Mouse (Mus musculus): ENCODE results near the gene Trim71. TPM values are rescaled to one million over a fixed set of nuclear protein-coding genes. Genes with fewer than 3 reads are reported as not detected.

The Trim71 gene
- total and polyA plus RNA-seq, 2 experiments from 2014 or later, result 0.13 to 0.19 TPM

GRCm38 (mm10) chr9:114562919-114563751, 1.0 kb downstream of the Trim71 start:
- no peak overlapping the region for H3K27ac ChIP-seq (ENCODE audit: low read depth, low read length)
- H3K36me3 ChIP-seq (ENCODE audit: insufficient read depth), result no peaks in the 10 kb centered on the region
- peaks cover 49% of the 10 kb centered on the region for H3K27me3 ChIP-seq (ENCODE audit: insufficient read depth, low read length)
- peak; percentile 69 for DNase-seq
- 2% methylated on average over 104 of the region's 122 CpGs for WGBS
- 0 out of 2 replicates have a peak, but pooled peaks cover 2% of the 10 kb centered on the region for H3K4me1 ChIP-seq (ENCODE audit: insufficient read depth)
- peak overlapping the region; percentile 53 for H3K4me3 ChIP-seq (ENCODE audit: low read depth, low read length)
- H3K9ac ChIP-seq, result peak overlapping the region; percentile 57
- TF ChIP-seq CTCF (IDR thresholded peaks at IDR 0.05; ENCODE audit: low read depth), result no peak
- no peaks in the 10 kb centered on the region for H3K9me3 ChIP-seq (ENCODE audit: low read length)
- ATAC-seq, result peak; percentile 86
- peak overlapping the region; percentile 77 for H3K4me2 ChIP-seq (ENCODE audit: low read depth)

DNA sequence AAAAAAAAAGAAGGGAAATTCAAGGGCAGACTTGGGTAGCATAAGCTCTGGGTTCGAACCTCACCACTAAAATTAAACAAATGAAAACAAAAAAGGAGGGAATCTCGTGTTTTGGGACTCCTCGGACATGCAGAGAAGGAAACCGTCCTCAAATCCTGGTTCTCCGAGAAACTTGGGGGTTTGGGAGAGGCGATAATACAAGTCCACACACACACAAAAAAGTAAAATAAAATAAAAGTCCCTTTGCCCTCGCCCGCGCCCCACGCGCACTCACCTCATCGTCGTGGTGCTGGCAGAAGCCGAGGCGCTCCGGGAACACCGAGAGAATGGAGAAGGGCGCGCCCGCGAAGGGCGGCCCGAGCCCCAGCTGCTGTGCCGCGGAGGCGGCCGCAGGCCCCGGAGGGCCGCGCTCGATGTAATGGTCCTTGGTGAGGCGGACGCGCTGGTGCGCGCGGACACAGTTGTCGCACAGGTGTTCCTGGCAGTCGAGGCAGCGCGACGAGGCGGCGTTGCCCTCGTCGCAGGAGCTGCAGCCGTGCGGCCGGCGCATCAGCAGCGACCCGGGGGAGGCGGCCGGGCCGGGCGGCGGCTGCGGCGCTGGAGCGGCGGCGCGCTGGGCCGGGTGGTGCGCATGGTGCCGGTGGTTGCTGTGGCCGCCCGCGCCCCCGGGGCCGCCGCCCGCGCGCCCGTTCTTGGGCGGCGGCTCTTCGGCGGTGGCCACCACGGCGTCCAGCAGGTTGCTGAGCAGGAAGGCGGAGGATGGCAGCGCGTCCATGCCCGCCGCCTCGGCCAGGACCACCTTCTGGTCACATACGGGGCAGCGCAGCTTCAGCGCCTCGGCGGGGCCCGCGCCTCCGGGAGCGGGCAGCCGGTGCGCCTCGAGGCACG, 1.9 kb downstream of the Trim71 start:
- H3K4me2 ChIP-seq (ENCODE audit: low read depth), result peak overlapping the region; percentile 77
- no peaks in the 10 kb centered on the region for H3K36me3 ChIP-seq (ENCODE audit: insufficient read depth)
- H3K9ac ChIP-seq, result no peak overlapping the region
- ATAC-seq (no peak), DNase-seq (no peak)
- H3K9me3 ChIP-seq (ENCODE audit: low read length), result no peaks in the 10 kb centered on the region
- peaks cover 49% of the 10 kb centered on the region for H3K27me3 ChIP-seq (ENCODE audit: insufficient read depth, low read length)
- 0 out of 2 replicates have a peak, but pooled peaks cover 2% of the 10 kb centered on the region for H3K4me1 ChIP-seq (ENCODE audit: insufficient read depth)
- WGBS, result under 1% methylated on average over 81 of the region's 101 CpGs
- no peak for TF ChIP-seq CTCF (IDR thresholded peaks at IDR 0.05; ENCODE audit: low read depth)
- H3K27ac ChIP-seq (ENCODE audit: low read depth, low read length), result no peak overlapping the region
- H3K4me3 ChIP-seq (ENCODE audit: low read depth, low read length), result peak overlapping the region; percentile 53

DNA sequence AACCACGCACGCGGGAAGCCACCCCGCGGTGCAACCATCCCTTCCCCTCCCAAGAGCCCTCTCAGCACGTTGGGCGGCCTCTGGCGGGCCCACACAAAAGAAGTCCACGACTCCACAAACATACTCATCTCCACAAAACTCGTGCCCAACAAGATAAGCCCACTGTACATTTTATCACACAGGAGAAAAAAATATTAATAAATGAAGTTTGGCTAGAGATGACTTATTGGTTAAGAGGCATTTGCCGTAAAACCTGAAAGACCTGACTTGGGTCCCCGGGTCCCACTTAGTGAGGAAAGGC, 2.5 kb downstream of the Trim71 start:
- WGBS, result 2% methylated on average over 12 of the region's 12 CpGs

GRCm38 (mm10) chr9:114560771-114561670, 3.1 kb downstream of the Trim71 start:
- no peak overlapping the region for H3K9ac ChIP-seq
- H3K36me3 ChIP-seq (ENCODE audit: insufficient read depth), result no peaks in the 10 kb centered on the region
- no peak overlapping the region for H3K4me2 ChIP-seq (ENCODE audit: low read depth)
- H3K4me3 ChIP-seq (ENCODE audit: low read depth, low read length), result no peak overlapping the region
- H3K27me3 ChIP-seq (ENCODE audit: insufficient read depth, low read length), result peaks cover 54% of the 10 kb centered on the region
- H3K27ac ChIP-seq (ENCODE audit: low read depth, low read length), result no peak overlapping the region
- ATAC-seq (no peak), DNase-seq (no peak)
- TF ChIP-seq CTCF (IDR thresholded peaks at IDR 0.05; ENCODE audit: low read depth), result no peak
- 2% methylated on average over 36 of the region's 36 CpGs for WGBS
- 0 out of 2 replicates have a peak, but pooled peaks cover 2% of the 10 kb centered on the region for H3K4me1 ChIP-seq (ENCODE audit: insufficient read depth)
- no peaks in the 10 kb centered on the region for H3K9me3 ChIP-seq (ENCODE audit: low read length)

More for the DNA sequence above, 2.5 kb downstream of the Trim71 start:
- DNase-seq (no peak), ATAC-seq (no peak)
- no peak overlapping the region for H3K4me2 ChIP-seq (ENCODE audit: low read depth)
- no peak overlapping the region for H3K9ac ChIP-seq
- H3K4me1 ChIP-seq (ENCODE audit: insufficient read depth), result 0 out of 2 replicates have a peak, but pooled peaks cover 2% of the 10 kb centered on the region
- no peaks in the 10 kb centered on the region for H3K36me3 ChIP-seq (ENCODE audit: insufficient read depth)
- no peak overlapping the region for H3K4me3 ChIP-seq (ENCODE audit: low read depth, low read length)
- H3K27me3 ChIP-seq (ENCODE audit: insufficient read depth, low read length), result peaks cover 54% of the 10 kb centered on the region
- H3K9me3 ChIP-seq (ENCODE audit: low read length), result no peaks in the 10 kb centered on the region
- H3K27ac ChIP-seq (ENCODE audit: low read depth, low read length), result no peak overlapping the region
- TF ChIP-seq CTCF (IDR thresholded peaks at IDR 0.05; ENCODE audit: low read depth), result no peak

- H3K9me3 ChIP-seq (ENCODE audit: low read length), result no peaks in the 10 kb centered on the region
- WGBS, result 17% methylated on average over 7 of the region's 7 CpGs
- H3K4me3 ChIP-seq (ENCODE audit: low read depth, low read length), result no peak overlapping the region
- no peak for TF ChIP-seq CTCF (IDR thresholded peaks at IDR 0.05; ENCODE audit: low read depth)
- no peak for ATAC-seq
- no peak overlapping the region for H3K27ac ChIP-seq (ENCODE audit: low read depth, low read length)
- no peak overlapping the region for H3K9ac ChIP-seq
- H3K4me2 ChIP-seq (ENCODE audit: low read depth), result no peak overlapping the region
- no peak for DNase-seq
- peaks cover 54% of the 10 kb centered on the region for H3K27me3 ChIP-seq (ENCODE audit: insufficient read depth, low read length)
- no peaks in the 10 kb centered on the region for H3K36me3 ChIP-seq (ENCODE audit: insufficient read depth)
- 0 out of 2 replicates have a peak, but pooled peaks cover 2% of the 10 kb centered on the region for H3K4me1 ChIP-seq (ENCODE audit: insufficient read depth)
Measured at GRCm38 (mm10) chr9:114560141-114560540, 4.0 kb downstream of the Trim71 start.

DNA sequence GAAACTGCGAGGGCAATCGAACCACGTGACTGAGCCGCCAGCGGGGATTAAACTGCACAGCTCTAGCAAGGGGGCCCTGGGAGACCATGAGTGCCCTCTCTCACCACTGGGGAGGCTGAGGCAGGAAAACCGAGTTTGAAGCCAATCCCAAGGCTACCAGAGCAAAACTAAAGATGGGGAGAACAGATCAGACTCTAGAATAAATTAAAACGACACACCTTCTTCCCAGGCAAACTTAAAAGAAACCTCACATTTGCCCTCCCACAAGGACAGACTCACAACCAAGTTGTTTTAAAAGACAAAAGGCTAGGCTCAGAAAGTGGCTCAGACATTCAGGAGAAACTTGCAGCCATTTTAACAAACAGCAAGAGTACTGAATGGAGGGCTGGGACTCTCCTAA, 7.1 kb downstream of the Trim71 start:
- H3K27me3 ChIP-seq (ENCODE audit: insufficient read depth, low read length), result peaks cover 35% of the 10 kb centered on the region
- H3K9me3 ChIP-seq (ENCODE audit: low read length), result no peaks in the 10 kb centered on the region
- no peak overlapping the region for H3K27ac ChIP-seq (ENCODE audit: low read depth, low read length)
- no peak for TF ChIP-seq CTCF (IDR thresholded peaks at IDR 0.05; ENCODE audit: low read depth)
- H3K36me3 ChIP-seq (ENCODE audit: insufficient read depth), result no peaks in the 10 kb centered on the region
- H3K4me1 ChIP-seq (ENCODE audit: insufficient read depth), result no peaks in the 10 kb centered on the region
- 24% methylated on average over 7 of the region's 7 CpGs for WGBS
- ATAC-seq, result no peak
- DNase-seq, result no peak
- H3K9ac ChIP-seq, result no peak overlapping the region
- no peak overlapping the region for H3K4me2 ChIP-seq (ENCODE audit: low read depth)
- H3K4me3 ChIP-seq (ENCODE audit: low read depth, low read length), result no peak overlapping the region

All from forebrain, postnatal 0 days (tissue).